Mouse (Mus musculus) MEL (cell line): ENCODE results near the gene Myo10. TPM values are rescaled to one million over a fixed set of nuclear protein-coding genes. Genes with fewer than 3 reads are reported as not detected.

ENCODE experiments used
- DNase-seq: peaks from one replicate; pipeline ENCODE4 v3.0.0; 2011; ENCODE audit warnings: low read depth, low spot score
- H3K27ac ChIP-seq: 2 replicates; pipeline ENCODE4 v1.5.1; 2012; ENCODE audit warnings: low read depth, mild to moderate bottlenecking, control low read depth, low read length, moderate library complexity; ENCODE audit not compliant: control insufficient read depth
- H3K27me3 ChIP-seq, 2 experiments: fragments of 150-350 bp in 1 of 2; sonication (generic) in 1 of 2; 2 replicates each; pipeline ENCODE4 v1.6.1; 2012; ENCODE audit warnings: low read length in 2 of 2, mild to moderate bottlenecking in 2 of 2, improper control_type of control experiment in 1 of 2, moderate library complexity in 1 of 2; ENCODE audit not compliant: insufficient read depth in 2 of 2, control insufficient read depth in 1 of 2
- H3K36me3 ChIP-seq, 2 experiments: 2 replicates each; pipeline ENCODE4 v1.6.1; 2012 to 2014; ENCODE audit warnings: low read length in 2 of 2, improper control_type of control experiment in 1 of 2, inconsistent platforms in 1 of 2, mild to moderate bottlenecking in 1 of 2; ENCODE audit not compliant: insufficient read depth in 2 of 2, control insufficient read depth in 1 of 2
- H3K4me1 ChIP-seq, 2 experiments: fragments of 150-350 bp in 1 of 2; sonication (generic) in 1 of 2; 2 replicates each; pipeline ENCODE4 v1.6.1; 2012; ENCODE audit warnings: low read length in 2 of 2, improper control_type of control experiment in 1 of 2, mild to moderate bottlenecking in 1 of 2; ENCODE audit not compliant: insufficient read depth in 2 of 2, control insufficient read depth in 1 of 2
- H3K4me3 ChIP-seq, 2 experiments: fragments of 150-350 bp in 1 of 2; sonication (generic) in 1 of 2; 2 replicates each; pipeline ENCODE4 v1.5.1; 2012; ENCODE audit warnings: low read depth in 2 of 2, low read length in 2 of 2, mild to moderate bottlenecking in 2 of 2, moderate library complexity in 2 of 2, control low read depth in 1 of 2, improper control_type of control experiment in 1 of 2; ENCODE audit not compliant: control insufficient read depth in 1 of 2, insufficient read depth in 1 of 2
- H3K79me2 ChIP-seq: 2 replicates; pipeline ENCODE4 v1.6.1; 2012; ENCODE audit warnings: mild to moderate bottlenecking, low read length, moderate library complexity; ENCODE audit not compliant: control insufficient read depth, poor library complexity, insufficient read depth
- H3K9ac ChIP-seq: 2 replicates; pipeline ENCODE4 v1.6.1; 2012; ENCODE audit warnings: low read depth, mild to moderate bottlenecking, control low read depth, low read length, moderate library complexity; ENCODE audit not compliant: control insufficient read depth, poor library complexity, severe bottlenecking
- H3K9me3 ChIP-seq: fragments of 150-350 bp; sonication (generic); replicated peaks from 2 replicates; pipeline ENCODE4 v1.6.1; 2012; ENCODE audit warnings: mild to moderate bottlenecking, low read length, improper control_type of control experiment, moderate library complexity; ENCODE audit not compliant: insufficient read depth
- BHLHE40 ChIP-seq: IDR thresholded peaks from 2 replicates; pipeline ENCODE4 v1.6.1; 2012; ENCODE audit warnings: low read depth, mild to moderate bottlenecking, inconsistent platforms, low read length, improper control_type of control experiment, borderline replicate concordance
- CHD1 ChIP-seq: IDR thresholded peaks from 2 replicates; pipeline ENCODE4 v1.6.1; 2012; ENCODE audit warnings: low read depth, mild to moderate bottlenecking, inconsistent platforms, low read length, improper control_type of control experiment
- CHD2 ChIP-seq: IDR thresholded peaks from 2 replicates; pipeline ENCODE4 v1.6.1; 2011; ENCODE audit warnings: low read length, improper control_type of control experiment
- CTCF ChIP-seq, 3 experiments: IDR thresholded peaks in 2 of 3; conservative IDR thresholded peaks in 1 of 3; 2 replicates each; pipeline ENCODE4 v1.5.1; 2011 to 2012; ENCODE audit warnings: low read length in 3 of 3, low read depth in 2 of 3, mild to moderate bottlenecking in 2 of 3, improper control_type of control experiment in 1 of 3, inconsistent platforms in 1 of 3, mixed read lengths in 1 of 3, moderate library complexity in 1 of 3; ENCODE audit not compliant: control insufficient read depth in 1 of 3, insufficient read depth in 1 of 3, poor library complexity in 1 of 3, severe bottlenecking in 1 of 3
- E2F4 ChIP-seq: IDR thresholded peaks from 2 replicates; pipeline ENCODE4 v1.6.1; 2011; ENCODE audit warnings: low read depth, low read length, improper control_type of control experiment, borderline replicate concordance
- ELF1 ChIP-seq: IDR thresholded peaks from 2 replicates; pipeline ENCODE4 v1.6.1; 2014; ENCODE audit warnings: low read depth, mild to moderate bottlenecking, inconsistent platforms, low read length, improper control_type of control experiment, moderate library complexity
- EP300 ChIP-seq, 2 experiments: IDR thresholded peaks; 2 replicates each; pipeline ENCODE4 v1.6.1; 2011; ENCODE audit warnings: improper control_type of control experiment in 2 of 2, low read length in 2 of 2, low read depth in 1 of 2, mild to moderate bottlenecking in 1 of 2
- GABPA ChIP-seq: IDR thresholded peaks from 2 replicates; pipeline ENCODE4 v1.6.1; 2012; ENCODE audit warnings: low read depth, mild to moderate bottlenecking, inconsistent platforms, low read length, improper control_type of control experiment, moderate library complexity
- GATA1 ChIP-seq: IDR thresholded peaks from 2 replicates; pipeline ENCODE4 v1.6.1; 2011; ENCODE audit warnings: low read depth, low read length, improper control_type of control experiment
- JUND ChIP-seq: IDR thresholded peaks from 2 replicates; pipeline ENCODE4 v1.6.1; 2011; ENCODE audit warnings: low read depth, mild to moderate bottlenecking, improper control_type of control experiment, low read length
- MEF2A ChIP-seq: IDR thresholded peaks from 2 replicates; pipeline ENCODE4 v1.6.1; 2014; ENCODE audit warnings: low read depth, mild to moderate bottlenecking, inconsistent platforms, low read length, improper control_type of control experiment; ENCODE audit not compliant: poor library complexity, insufficient replicate concordance, severe bottlenecking; ENCODE audit errors: extremely low read depth
- MXI1 ChIP-seq: IDR thresholded peaks from 2 replicates; pipeline ENCODE4 v1.6.1; 2011; ENCODE audit warnings: mild to moderate bottlenecking, low read depth, low read length, improper control_type of control experiment
- MYB ChIP-seq: IDR thresholded peaks from 2 replicates; pipeline ENCODE4 v1.6.1; 2011; ENCODE audit warnings: mild to moderate bottlenecking, low read depth, low read length, improper control_type of control experiment
- MYC ChIP-seq: IDR thresholded peaks from 2 replicates; pipeline ENCODE4 v1.6.1; 2011; ENCODE audit warnings: low read depth, mild to moderate bottlenecking, low read length, improper control_type of control experiment, moderate library complexity
- POLR2A ChIP-seq, 2 experiments: IDR thresholded peaks; 2 replicates each; pipeline ENCODE4 v1.6.1; 2011 to 2012; ENCODE audit warnings: low read length in 2 of 2, mild to moderate bottlenecking in 2 of 2, control low read depth in 1 of 2, improper control_type of control experiment in 1 of 2, low read depth in 1 of 2, moderate library complexity in 1 of 2; ENCODE audit not compliant: control insufficient read depth in 1 of 2, insufficient read depth in 1 of 2, poor library complexity in 1 of 2
- POLR2AphosphoS5 ChIP-seq: IDR thresholded peaks from 2 replicates; pipeline ENCODE4 v1.6.1; 2012; ENCODE audit warnings: low read depth, borderline replicate concordance, mild to moderate bottlenecking, inconsistent platforms, low read length, moderate library complexity, mixed read lengths
- RCOR1 ChIP-seq: IDR thresholded peaks from 2 replicates; pipeline ENCODE4 v1.6.1; 2012; ENCODE audit warnings: low read depth, mild to moderate bottlenecking, inconsistent platforms, low read length, improper control_type of control experiment
- SMC3 ChIP-seq: IDR thresholded peaks from 2 replicates; pipeline ENCODE4 v1.6.1; 2011; ENCODE audit warnings: low read depth, low read length, improper control_type of control experiment
- TAL1 ChIP-seq: IDR thresholded peaks from 2 replicates; pipeline ENCODE4 v1.6.1; 2012; ENCODE audit warnings: mild to moderate bottlenecking, inconsistent platforms, low read length, moderate library complexity, mixed read lengths
- TBP ChIP-seq: IDR thresholded peaks from 2 replicates; pipeline ENCODE4 v1.8.0; 2011; ENCODE audit warnings: low read depth, low read length, improper control_type of control experiment
- UBTF ChIP-seq: IDR thresholded peaks from 2 replicates; pipeline ENCODE4 v1.6.1; 2012; ENCODE audit warnings: low read depth, mild to moderate bottlenecking, inconsistent platforms, low read length, improper control_type of control experiment, moderate library complexity, borderline replicate concordance; ENCODE audit not compliant: insufficient read depth
- USF1 ChIP-seq: IDR thresholded peaks from 2 replicates; pipeline ENCODE4 v1.6.1; 2014; ENCODE audit warnings: low read depth, mild to moderate bottlenecking, inconsistent platforms, low read length, improper control_type of control experiment, moderate library complexity
- USF2 ChIP-seq, 2 experiments: IDR thresholded peaks; 2 replicates each; pipeline ENCODE4 v1.6.1; 2011 to 2012; ENCODE audit warnings: improper control_type of control experiment in 2 of 2, low read length in 2 of 2, borderline replicate concordance in 1 of 2, inconsistent platforms in 1 of 2, low read depth in 1 of 2, mild to moderate bottlenecking in 1 of 2; ENCODE audit not compliant: insufficient read depth in 1 of 2
- ZC3H11A ChIP-seq: IDR thresholded peaks from 2 replicates; pipeline ENCODE4 v1.6.1; 2012; ENCODE audit warnings: low read depth, mild to moderate bottlenecking, inconsistent platforms, low read length, improper control_type of control experiment
- ZKSCAN1 ChIP-seq: IDR thresholded peaks from 2 replicates; pipeline ENCODE4 v1.6.1; 2012; ENCODE audit warnings: low read depth, mild to moderate bottlenecking, inconsistent platforms, low read length, improper control_type of control experiment, moderate library complexity
- ZMIZ1 ChIP-seq: IDR thresholded peaks from 2 replicates; pipeline ENCODE4 v1.6.1; 2012; ENCODE audit warnings: low read depth, mild to moderate bottlenecking, inconsistent platforms, low read length, improper control_type of control experiment, moderate library complexity
- ZNF384 ChIP-seq: IDR thresholded peaks from 2 replicates; pipeline ENCODE4 v1.6.1; 2012; ENCODE audit warnings: low read depth, mild to moderate bottlenecking, inconsistent platforms, low read length, improper control_type of control experiment
- polyA plus RNA-seq, 2 experiments: library from polyadenylated mRNA; stranded (reverse) in 1 of 2; unstranded in 1 of 2; fragments of >175 nt in 1 of 2; fragments of >200 nt in 1 of 2; gene quantifications; 2 replicates each; pipeline versions ENCODE4 v1.2.1 to v1.2.4; 2012; ENCODE audit warnings: low replicate concordance in 2 of 2, low read depth in 1 of 2; ENCODE audit not compliant: insufficient read length in 2 of 2, insufficient read depth in 1 of 2, missing spikeins in 1 of 2
- total RNA-seq: library from RNA; depleted of rRNA; stranded (reverse); fragments of 300-350 nt; gene quantifications from 2 replicates; pipeline ENCODE4 v1.2.3, GENCODE M21; 2012

The Myo10 gene
- total and polyA plus RNA-seq, 3 experiments = 0.01 TPM; not detected in 2

DNA sequence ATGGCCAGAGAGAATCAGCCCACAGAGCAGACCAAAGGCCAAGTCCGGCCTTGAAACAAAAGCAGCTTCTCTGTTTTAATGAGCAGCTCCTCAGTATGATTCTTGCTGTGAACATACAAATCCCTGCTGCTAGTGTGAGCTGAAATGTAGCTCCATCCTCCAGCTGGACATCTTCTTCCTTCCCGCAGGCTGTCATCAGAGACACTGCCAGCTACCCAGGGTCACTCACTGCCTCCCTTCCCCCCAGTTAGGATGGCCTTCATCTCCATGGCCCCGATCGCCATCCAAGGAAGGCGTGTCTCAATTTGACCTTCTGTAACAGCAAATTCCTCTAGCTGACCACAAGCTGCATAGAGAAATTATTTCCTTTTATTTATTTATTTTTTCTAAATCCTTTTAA, 32.4 kb upstream of the Myo10 start:
- Histone ChIP-seq H3K79me2 (no peaks in the 10 kb centered on the region), H3K4me3 (no peak overlapping the region), H3K9me3 (no peaks in the 10 kb centered on the region; the same call in 1 of the 2 replicates), H3K27ac (no peak overlapping the region), H3K4me1 (no peaks in the 10 kb centered on the region), H3K9ac (no peak overlapping the region), H3K36me3 (no peaks in the 10 kb centered on the region)
- TF ChIP-seq CHD1 = no peak
- TF ChIP-seq TAL1 = no peak
- TF ChIP-seq MYC = no peak
- no peak for TF ChIP-seq CHD2
- no peak for TF ChIP-seq GATA1
- TF ChIP-seq E2F4 = no peak
- TF ChIP-seq UBTF = no peak
- no peak for TF ChIP-seq ELF1
- TF ChIP-seq GABPA = no peak
- no peak for TF ChIP-seq RCOR1
- TF ChIP-seq JUND = no peak
- TF ChIP-seq SMC3 = no peak
- TF ChIP-seq BHLHE40 = no peak
- TF ChIP-seq MXI1 = no peak
- no peak for TF ChIP-seq EP300 (IDR thresholded peaks at IDR 0.05; ENCODE audit: low read depth in 1 of 2, low read length in 2 of 2)
- TF ChIP-seq MEF2A = no peak
- TF ChIP-seq ZKSCAN1 = no peak
- TF ChIP-seq, all 39 proteins: peak for 0
- no peak for DNase-seq
- no peaks in the 10 kb centered on the region for H3K27me3 ChIP-seq

DNA sequence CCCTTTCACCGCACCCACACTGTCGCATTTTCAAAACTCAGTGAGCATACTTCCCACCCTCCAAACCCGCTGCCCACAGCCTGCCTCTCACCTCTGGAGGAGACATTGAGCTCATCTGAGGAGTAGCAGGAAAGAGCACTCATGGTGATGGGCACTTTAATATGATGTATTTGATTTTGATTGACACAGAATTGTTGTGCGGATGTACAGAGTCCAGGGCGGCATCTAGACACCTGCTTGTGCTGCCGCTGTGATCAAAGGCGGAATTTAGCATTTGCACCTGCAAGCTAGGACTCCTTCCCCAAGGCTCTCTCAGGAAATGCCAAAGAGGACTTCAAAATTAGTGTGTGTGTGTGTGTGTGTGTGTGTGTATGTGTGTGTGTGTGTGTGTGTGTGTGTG, 31.4 kb upstream of the Myo10 start:
- no peak for TF ChIP-seq GATA1
- TF ChIP-seq GABPA = no peak
- no peak for TF ChIP-seq ZNF384
- TF ChIP-seq POLR2A (IDR thresholded peaks at IDR 0.05; ENCODE audit: control insufficient read depth in 1 of 2, insufficient read depth in 1 of 2, low read depth in 1 of 2, low read length in 2 of 2, poor library complexity in 1 of 2) = no peak
- TF ChIP-seq TBP = no peak
- no peak for TF ChIP-seq POLR2AphosphoS5
- no peak for TF ChIP-seq ZC3H11A
- TF ChIP-seq RCOR1 = no peak
- no peak for TF ChIP-seq MYB
- TF ChIP-seq ZMIZ1 = no peak
- no peak for TF ChIP-seq BHLHE40
- TF ChIP-seq USF2 (IDR thresholded peaks at IDR 0.05; ENCODE audit: borderline replicate concordance in 1 of 2, insufficient read depth in 1 of 2, low read depth in 1 of 2, low read length in 2 of 2) = no peak
- TF ChIP-seq ZKSCAN1 = no peak
- TF ChIP-seq CTCF (IDR thresholded peaks at IDR 0.05 in 2 of 3, conservative IDR thresholded peaks at IDR 0.05 in 1 of 3; ENCODE audit: control insufficient read depth in 1 of 3, insufficient read depth in 1 of 3, low read depth in 2 of 3, low read length in 3 of 3, poor library complexity in 1 of 3, severe bottlenecking in 1 of 3) = no peak
- no peak for TF ChIP-seq EP300 (IDR thresholded peaks at IDR 0.05; ENCODE audit: low read depth in 1 of 2, low read length in 2 of 2)
- no peak for TF ChIP-seq USF1
- no peak for DNase-seq
- Histone ChIP-seq H3K27ac (no peak overlapping the region), H3K36me3 (no peaks in the 10 kb centered on the region), H3K27me3 (no peaks in the 10 kb centered on the region), H3K79me2 (no peaks in the 10 kb centered on the region), H3K9ac (no peak overlapping the region), H3K4me1 (no peaks in the 10 kb centered on the region), H3K4me3 (no peak overlapping the region), H3K9me3 (no peaks in the 10 kb centered on the region; the same call in 1 of the 2 replicates)
